Mouse (Mus musculus) ES-E14 (cell line): ENCODE measurements around the gene Ttc21b.

Experiments used
- CHD2 ChIP-seq: IDR thresholded peaks from 2 replicates; pipeline ENCODE4 v1.6.1; 2014; ENCODE audit warnings: mild to moderate bottlenecking, low read depth, low read length, inconsistent platforms
- HCFC1 ChIP-seq: IDR thresholded peaks from 2 replicates; pipeline ENCODE4 v1.6.1; 2012; ENCODE audit warnings: low read length, inconsistent platforms, borderline replicate concordance; ENCODE audit not compliant: insufficient read depth
- MAFK ChIP-seq: IDR thresholded peaks from 2 replicates; pipeline ENCODE4 v1.6.1; 2014; ENCODE audit warnings: mild to moderate bottlenecking, low read depth, low read length, inconsistent platforms; ENCODE audit not compliant: insufficient read depth
- ZNF384 ChIP-seq: IDR thresholded peaks from 2 replicates; pipeline ENCODE4 v1.6.1; 2012; ENCODE audit warnings: low read depth, low read length, inconsistent platforms

DNA sequence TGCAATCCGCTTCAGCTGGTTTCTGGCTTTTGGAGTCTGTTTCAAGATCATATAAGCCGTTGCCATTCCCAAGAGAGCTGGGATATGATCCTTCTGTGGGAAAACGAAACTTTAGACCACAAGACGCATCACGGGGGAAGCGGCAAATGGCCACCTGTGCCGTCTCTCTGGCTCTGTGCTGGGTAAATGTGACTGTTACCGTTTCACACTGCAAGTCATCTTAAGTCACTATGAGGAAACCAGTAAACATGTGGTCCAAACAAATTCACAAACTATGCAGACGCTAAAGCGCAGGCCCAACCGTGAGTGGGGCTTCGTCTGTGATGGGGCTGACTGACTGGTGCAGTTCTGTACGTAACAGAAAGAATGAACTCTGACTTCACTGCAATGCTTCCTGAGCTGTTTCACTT lies 64.7 kb downstream of the Ttc21b start:
- TF ChIP-seq CHD2 (no peak), ZNF384 (no peak), MAFK (no peak), HCFC1 (no peak)
